9 mouse cellular contexts compared by ENCODE assay signal in the genomic region with DNA sequence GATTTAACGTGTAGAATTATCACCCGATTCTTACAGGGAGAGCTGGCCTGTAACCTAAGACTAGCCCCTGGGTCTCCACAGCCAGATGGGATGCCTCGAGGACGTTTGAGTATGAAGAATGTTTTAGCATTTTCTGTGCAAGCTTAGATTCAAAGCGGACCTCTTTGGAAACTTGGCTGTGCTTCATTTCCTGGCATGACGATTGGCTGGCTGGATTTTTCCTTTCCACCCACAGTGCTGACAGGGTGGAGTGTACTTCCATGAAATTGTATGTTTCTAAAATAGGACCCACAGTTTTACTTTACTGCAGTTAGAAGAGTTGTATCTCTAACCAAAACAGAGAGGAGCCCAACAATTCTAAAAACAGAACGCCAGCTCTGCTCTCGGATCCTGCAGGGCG.
A peak's percentile ranks its signal among the peaks of the same experiment; 100 is the strongest.
DNase-seq lines count a peak whose midpoint lies in the region; ATAC-seq and TF ChIP-seq lines count a peak whose summit lies in the region.
"Had no signal": no experiment of that assay in that cellular context is flagged by ENCODE, and none has a peak within 500 bp of the region (broad histone marks: within the 10 kb centered on the region; RNA-seq: fewer than 3 reads in every experiment).

No protein-coding gene starts in this region.

- no peak overlapping the region for H3K9ac ChIP-seq in lung, embryonic 14.5 days
- H3K9ac ChIP-seq in midbrain, postnatal 0 days (replicated peaks; ENCODE audit: low read length, poor library complexity, severe bottlenecking), result no peak overlapping the region

- no peak overlapping the region for H3K4me2 ChIP-seq in lung, embryonic 14.5 days
- H3K4me2 ChIP-seq in midbrain, postnatal 0 days (ENCODE audit: low read depth, low read length, poor library complexity, severe bottlenecking), result no peak overlapping the region

- 53% methylated on average over 9 of the region's 9 CpGs for WGBS in lung, embryonic 14.5 days
- 75% methylated on average over 9 of the region's 9 CpGs for WGBS in midbrain, postnatal 0 days

- no peaks in the 10 kb centered on the region for H3K36me3 ChIP-seq in lung, embryonic 14.5 days (ENCODE audit: insufficient read depth)
- no peaks in the 10 kb centered on the region for H3K36me3 ChIP-seq in midbrain, postnatal 0 days (ENCODE audit: insufficient read depth, low read length)

- H3K27ac ChIP-seq in lung, embryonic 14.5 days (ENCODE audit: low read depth), result peak overlapping the region; percentile 32; the same call in 1 of the 2 replicates
- H3K27ac ChIP-seq in midbrain, postnatal 0 days (ENCODE audit: low read depth, low read length), result no peak overlapping the region

- peak; percentile 88 for DNase-seq in brain, adult 2 months (ENCODE audit: low read depth, low spot score)
- peak; percentile 41 to 84 for DNase-seq in frontal cortex, adult 2 months (ENCODE audit: extremely low spot score in 1 of 2, low spot score in 1 of 2)
- peak; percentile 28 for DNase-seq in kidney, adult 18-20 months
- DNase-seq in lung, embryonic 14.5 days, result peak; percentile 66
- no peak for DNase-seq in MN1 (ENCODE audit: low spot score)
- no peak for DNase-seq in cerebellum, adult 8-10 months
- DNase-seq in midbrain, postnatal 0 days (ENCODE audit: low spot score), result no peak
- DNase-seq in embryo, embryonic 10.5 days (ENCODE audit: low spot score), result no peak

- H3K4me3 ChIP-seq in lung, embryonic 14.5 days (ENCODE audit: low read depth, low read length), result no peak overlapping the region
- H3K4me3 ChIP-seq in midbrain, postnatal 0 days (ENCODE audit: low read depth, low read length), result no peak overlapping the region
- H3K4me3 ChIP-seq: megakaryocyte, embryonic 14.5 days had no signal

- ATAC-seq in lung, embryonic 14.5 days (ENCODE audit: insufficient read depth), result no peak
- no peak for ATAC-seq in midbrain, postnatal 0 days (ENCODE audit: low FRiP score)

- H3K4me1 ChIP-seq in lung, embryonic 14.5 days (ENCODE audit: insufficient read depth), result no peaks in the 10 kb centered on the region
- H3K4me1 ChIP-seq in midbrain, postnatal 0 days (ENCODE audit: insufficient read depth, low read length), result no peaks in the 10 kb centered on the region
- H3K4me1 ChIP-seq: megakaryocyte, embryonic 14.5 days had no signal

- no peak for TF ChIP-seq CTCF in lung, embryonic 14.5 days (IDR thresholded peaks at IDR 0.05; ENCODE audit: low read depth)
- TF ChIP-seq CTCF in midbrain, postnatal 0 days (IDR thresholded peaks at IDR 0.05), result no peak

- H3K9me3 ChIP-seq in lung, embryonic 14.5 days (ENCODE audit: low read depth, low read length), result no peaks in the 10 kb centered on the region
- H3K9me3 ChIP-seq in midbrain, postnatal 0 days (ENCODE audit: low read length), result no peaks in the 10 kb centered on the region

- no peaks in the 10 kb centered on the region for H3K27me3 ChIP-seq in lung, embryonic 14.5 days (ENCODE audit: insufficient read depth, low read length)
- H3K27me3 ChIP-seq in midbrain, postnatal 0 days (ENCODE audit: insufficient read depth, low read length), result no peaks in the 10 kb centered on the region

Comparison
In these comparisons a context has a peak if more than half of its experiments do, and no peak if none do; other contexts are left out.
1. DNase-seq: peak in brain, adult 2 months (single experiment), frontal cortex, adult 2 months (2 of 2), kidney, adult 18-20 months (single experiment) and lung, embryonic 14.5 days (single experiment); none in MN1 (single experiment), cerebellum, adult 8-10 months (single experiment), midbrain, postnatal 0 days (single experiment) and embryo, embryonic 10.5 days (single experiment).